Mouse (Mus musculus) yolk sac, embryonic 10.5 days (tissue): ENCODE results near the gene Map7d2.
"Not testable (repeated sequence)": the region's sequence is repeated elsewhere in the genome, so short reads cannot be mapped to it uniquely, and the experiment has no call there.

Experiments used
- DNase-seq: peaks from one replicate; pipeline ENCODE4 v3.0.0-alpha.2; 2017; ENCODE audit warnings: low spot score

Map7d2 gene

DNA sequence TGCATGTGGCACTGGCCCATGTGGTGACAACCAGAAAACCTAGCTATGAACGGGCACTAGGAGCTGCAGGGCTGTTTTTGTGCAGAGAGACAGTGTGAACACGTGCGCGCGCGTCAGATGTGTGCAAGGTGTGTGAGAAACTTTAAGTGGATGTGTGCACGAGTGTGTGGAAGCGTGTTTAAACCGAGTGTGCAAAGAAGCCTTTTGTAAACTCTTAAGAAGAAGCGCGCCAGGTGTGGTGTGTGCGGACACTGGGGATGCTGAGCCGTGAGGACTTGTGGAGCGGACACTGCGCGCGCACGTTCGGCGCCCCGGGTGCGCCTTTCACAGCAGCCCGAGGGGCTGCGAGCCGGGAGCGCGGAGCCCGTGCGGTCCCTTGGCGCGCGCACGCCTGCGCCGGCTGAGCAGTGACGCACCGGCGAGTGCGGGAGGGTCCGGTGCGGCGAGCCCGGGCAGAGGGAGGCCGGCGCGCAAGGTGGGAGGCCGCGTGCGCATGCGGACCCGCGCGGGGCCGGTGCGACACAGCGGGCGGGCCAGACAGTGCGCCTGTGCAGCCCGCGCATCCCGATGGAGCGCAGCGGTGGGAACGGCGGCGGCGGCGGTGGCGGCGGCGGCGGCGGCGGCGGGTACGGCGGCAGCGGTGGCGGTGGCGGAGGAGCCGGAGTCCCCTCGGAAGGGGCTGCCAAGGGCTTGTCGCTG, at the start of gene Map7d2:
Map7d2 (plus strand) TSS at position 443 of the 699 bp plus-strand sequence.
- DNase-seq = no peak

DNA sequence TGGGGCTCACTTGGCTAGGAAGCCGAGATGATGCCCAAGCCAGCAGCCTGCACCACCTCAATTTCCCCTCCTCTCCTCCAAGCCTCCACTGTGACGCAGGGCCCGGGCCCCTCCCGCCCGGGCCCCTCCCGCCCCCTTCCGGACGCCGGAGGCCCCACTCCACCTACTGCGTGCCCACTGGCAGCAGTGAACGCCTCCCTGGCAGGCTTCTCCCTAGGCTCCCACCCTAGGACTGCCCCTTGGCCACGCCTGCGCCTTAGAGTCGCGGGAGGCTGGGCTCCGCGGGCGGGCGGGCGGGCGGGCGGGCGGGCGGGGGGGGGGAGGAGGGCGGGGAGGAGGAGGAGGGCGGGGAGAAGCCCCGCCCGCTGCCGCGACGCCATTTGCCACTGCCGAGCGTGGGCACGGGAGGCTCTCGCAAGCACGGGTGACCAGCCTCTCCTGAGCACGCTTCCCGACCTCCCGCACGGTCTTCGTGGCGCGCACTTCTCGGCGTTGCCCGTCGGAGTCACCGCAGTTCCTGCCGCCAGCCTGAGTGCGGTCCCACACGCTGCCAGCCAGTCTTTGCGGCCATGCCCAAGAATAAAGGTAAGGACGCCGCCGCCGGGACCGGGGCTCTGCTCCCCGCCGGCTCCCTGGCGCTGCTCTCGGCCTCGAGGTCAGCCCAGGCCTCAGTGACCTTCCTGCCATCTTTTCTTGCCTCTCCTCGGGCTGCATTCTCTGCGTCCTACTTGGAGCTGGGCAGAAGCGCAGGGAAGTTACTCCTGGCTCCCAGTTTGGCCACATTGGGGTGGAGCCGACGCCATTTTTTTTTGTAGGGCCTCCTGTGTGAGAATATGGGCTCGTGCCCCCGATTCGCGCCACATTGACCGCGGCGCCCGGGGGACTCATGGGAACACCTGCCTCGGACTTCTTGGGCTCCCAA, 42.3 kb upstream of the Map7d2 start, which contains the start of gene Eif1ax:
Eif1ax (plus strand) TSS at position 348 of the 922 bp plus-strand sequence.
- DNase-seq = peak; percentile 75

GRCm38 (mm10) chrX:159372753-159373144, 41.6 kb upstream of the Map7d2 start:
- no peak for DNase-seq

DNA sequence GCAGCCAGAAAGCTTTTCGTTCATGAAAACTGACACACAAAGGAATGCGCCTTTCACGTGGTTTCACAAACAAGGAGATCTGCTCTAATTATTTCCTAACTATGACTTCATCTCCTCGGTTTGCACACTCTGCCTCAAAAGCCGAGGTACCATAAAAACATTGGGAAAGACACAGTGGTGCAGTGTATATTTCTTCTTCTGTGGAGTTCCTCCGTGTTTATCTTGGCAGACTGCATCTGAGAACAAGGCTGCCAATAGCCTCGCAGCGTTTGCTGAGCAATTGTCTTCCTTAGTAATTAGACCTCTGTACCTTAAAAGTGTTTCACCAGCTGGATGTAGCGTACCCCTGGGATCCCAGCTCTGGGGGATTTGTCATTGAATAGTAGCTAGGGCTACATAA, 27.3 kb upstream of the Map7d2 start:
- no peak for DNase-seq

- DNase-seq = no peak
Observed at GRCm38 (mm10) chrX:159388953-159389352, 25.4 kb upstream of the Map7d2 start.

GRCm38 (mm10) chrX:159390347-159390962, 23.9 kb upstream of the Map7d2 start:
- DNase-seq = no peak

- DNase-seq = no peak
Observed at GRCm38 (mm10) chrX:159391239-159391638, 23.1 kb upstream of the Map7d2 start.

- DNase-seq = no peak
Observed at GRCm38 (mm10) chrX:159409253-159409652, 5.1 kb upstream of the Map7d2 start.

DNA sequence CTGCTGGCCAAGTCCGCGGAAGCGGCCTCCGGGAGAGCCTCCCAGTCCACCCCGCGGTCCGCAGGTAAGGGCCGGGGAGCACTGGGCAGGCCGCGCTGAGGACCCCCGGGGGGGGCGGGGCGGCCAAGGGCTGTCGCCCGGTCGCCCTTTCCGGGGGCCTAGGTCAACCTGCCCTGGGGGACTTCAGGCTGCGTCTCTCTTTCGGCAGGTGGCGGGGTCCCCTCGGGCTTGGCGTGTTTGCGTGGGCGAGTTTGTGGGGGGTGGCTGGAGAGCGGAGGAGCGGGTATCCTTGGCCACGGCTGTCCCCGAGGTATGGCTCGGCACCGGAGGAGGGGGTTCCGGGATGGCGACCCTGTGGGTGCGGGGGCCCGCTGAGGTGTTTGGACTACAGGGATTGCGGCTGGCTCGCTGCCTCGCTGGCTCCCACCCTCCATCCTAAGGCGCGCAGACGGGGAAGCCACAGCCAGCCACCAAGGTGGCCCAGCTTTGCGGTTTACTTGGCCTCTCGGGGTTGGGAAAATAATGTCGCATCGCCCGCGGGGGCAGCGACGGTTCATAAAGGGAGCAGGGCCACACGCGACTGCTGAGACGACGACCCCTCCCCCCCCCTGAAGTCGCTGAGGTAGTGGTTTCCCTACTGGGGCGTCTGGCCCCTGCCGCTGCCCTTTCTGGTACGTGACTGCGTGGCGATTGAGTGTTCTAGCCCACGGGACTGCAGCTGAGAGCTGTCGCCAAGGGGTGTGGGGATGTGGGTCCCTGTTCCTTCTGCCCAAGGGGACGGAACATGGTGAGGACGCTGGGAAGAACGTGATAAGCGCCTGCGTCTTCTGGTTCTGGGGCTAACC, 679 bp downstream of the Map7d2 start:
- DNase-seq = no peak

DNA sequence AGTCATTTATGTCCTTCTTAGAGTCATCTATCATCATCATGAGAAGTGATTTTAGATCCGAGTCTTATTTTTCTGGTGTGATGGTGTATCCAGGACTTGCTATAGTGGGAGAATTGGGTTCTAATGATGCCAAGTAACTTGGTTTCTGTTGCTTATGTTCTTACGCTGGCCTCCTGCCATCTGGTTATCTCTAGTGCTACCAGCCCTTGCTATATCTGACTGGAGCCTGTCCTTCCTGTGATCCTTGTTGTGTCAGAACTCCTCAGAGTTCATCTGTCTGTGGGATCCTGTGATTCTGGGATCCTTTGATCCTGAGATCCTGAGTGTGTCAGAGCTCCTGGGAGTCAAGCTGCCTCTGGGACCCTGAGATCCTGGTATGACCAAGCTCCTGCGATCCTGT, 16.1 kb downstream of the Map7d2 start:
- DNase-seq = not testable (repeated sequence)

DNA sequence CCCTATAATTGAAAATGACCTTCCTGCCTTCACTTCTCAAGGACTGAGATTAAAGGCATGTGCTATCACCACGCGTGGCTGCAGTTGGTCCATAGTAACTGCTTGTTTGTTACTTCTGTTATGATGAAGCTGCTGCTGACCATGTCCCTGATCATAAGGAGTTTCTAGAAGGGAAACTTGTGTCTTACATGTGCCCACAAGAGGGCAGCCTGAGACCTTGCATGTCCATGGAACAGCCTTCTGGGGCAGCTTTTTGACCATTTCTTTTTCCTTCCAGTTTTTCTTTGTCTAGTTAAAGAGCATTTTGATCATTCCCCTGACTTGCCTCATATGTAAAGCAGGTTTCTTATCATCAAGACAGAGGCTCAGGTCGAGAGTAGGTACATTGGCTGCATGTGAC, 27.8 kb downstream of the Map7d2 start:
- DNase-seq = peak; percentile 1

GRCm38 (mm10) chrX:159447133-159447532, 32.8 kb downstream of the Map7d2 start:
- DNase-seq = no peak

- DNase-seq = no peak
Observed at GRCm38 (mm10) chrX:159459006-159459654, 44.8 kb downstream of the Map7d2 start.

GRCm38 (mm10) chrX:159474799-159475198, 60.4 kb downstream of the Map7d2 start:
- DNase-seq = no peak

DNA sequence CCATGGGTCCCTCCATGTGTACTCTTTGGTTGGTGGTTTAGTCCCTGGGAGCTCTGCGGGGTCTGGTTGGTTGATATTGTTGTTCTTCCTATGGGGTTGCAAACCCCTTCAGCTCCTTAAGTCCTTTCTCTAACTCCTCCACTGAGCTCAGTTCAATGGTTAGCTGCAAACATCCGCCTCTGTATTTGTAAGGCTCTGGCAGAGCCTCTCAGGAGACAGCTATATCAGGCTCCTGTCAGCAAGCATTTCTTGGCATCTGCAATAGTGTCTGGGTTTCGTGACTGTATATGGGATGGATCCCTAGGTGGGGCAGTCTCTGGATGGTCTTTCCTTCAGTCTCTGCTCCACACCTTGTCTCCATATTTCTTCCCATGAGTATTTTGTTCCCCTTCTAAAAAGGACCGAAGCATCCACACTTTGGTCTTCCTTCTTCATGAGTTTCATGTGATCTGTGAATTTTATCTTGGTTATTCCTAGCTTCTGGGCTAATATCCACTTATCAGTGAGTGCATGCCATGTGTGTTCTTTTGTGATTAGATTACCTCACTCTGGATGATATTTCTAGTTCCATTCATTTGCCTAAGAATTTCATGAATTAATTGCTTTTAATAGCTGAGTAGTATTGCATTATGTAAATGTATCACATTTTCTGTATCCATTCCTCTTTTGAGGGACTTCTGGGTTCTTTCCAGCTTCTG, 64.0 kb downstream of the Map7d2 start:
- not testable (repeated sequence) for DNase-seq

GRCm38 (mm10) chrX:159484247-159484646, 69.9 kb downstream of the Map7d2 start:
- no peak for DNase-seq

DNA sequence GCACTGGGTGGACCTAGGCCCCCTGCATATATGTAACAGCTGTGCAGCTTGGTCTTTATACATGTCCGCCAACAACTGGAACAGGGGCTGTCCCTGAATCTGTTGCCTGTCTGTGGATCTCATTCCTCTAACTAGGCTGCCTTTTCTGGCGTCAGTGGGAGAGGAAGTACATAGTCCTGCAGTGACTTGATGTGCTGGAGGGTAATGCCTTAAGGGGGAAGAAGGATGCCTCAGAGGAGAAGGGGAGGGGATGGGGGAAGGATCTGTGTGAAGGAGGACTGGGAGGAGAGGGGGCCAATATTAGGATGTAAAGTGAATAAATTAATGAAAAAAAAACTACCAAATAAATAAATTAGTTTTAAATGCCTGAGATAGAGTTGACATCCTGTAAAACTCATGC, 88.8 kb downstream of the Map7d2 start:
- no peak for DNase-seq

GRCm38 (mm10) chrX:159508331-159509036, 94.1 kb downstream of the Map7d2 start:
- DNase-seq = no peak

GRCm38 (mm10) chrX:159509042-159509441, 94.7 kb downstream of the Map7d2 start:
- DNase-seq = no peak
